Mouse (Mus musculus) limb, embryonic 14.5 days (tissue): ENCODE measurements around the gene Cldn1. TPM values are rescaled to one million over a fixed set of nuclear protein-coding genes. Genes with fewer than 3 reads are reported as not detected.

Source experiments
- ATAC-seq: fragments of 200-750 bp; cut with Nextera tagmentation; 2 replicates; pipeline ENCODE4 v1.8.0; 2017; ENCODE audit warnings: low read depth, moderate number of reproducible peaks, moderate TSS enrichment; ENCODE audit not compliant: low FRiP score
- DNase-seq: peaks from one replicate; pipeline ENCODE4 v3.0.0-alpha.2; 2015; ENCODE audit warnings: low spot score
- H3K27ac ChIP-seq: fragments of 300-500 bp; sonication (generic); replicated peaks from 2 replicates; pipeline ENCODE4 v1.5.1; 2014; ENCODE audit warnings: low read depth, mild to moderate bottlenecking, low read length, moderate library complexity, mixed read lengths
- H3K27me3 ChIP-seq: fragments of 300-500 bp; sonication (generic); 2 replicates; pipeline ENCODE4 v1.6.1; 2014; ENCODE audit warnings: low read length, mixed read lengths; ENCODE audit not compliant: control insufficient read depth, insufficient read depth
- H3K36me3 ChIP-seq: fragments of 300-500 bp; sonication (generic); 2 replicates; pipeline ENCODE4 v1.6.1; 2014; ENCODE audit warnings: mild to moderate bottlenecking, low read length, moderate library complexity, mixed read lengths; ENCODE audit not compliant: control insufficient read depth, insufficient read depth
- H3K4me1 ChIP-seq: fragments of 300-500 bp; sonication (generic); 2 replicates; pipeline ENCODE4 v1.6.1; 2014; ENCODE audit warnings: antibody characterized with exemption, low read length, mixed read lengths; ENCODE audit not compliant: control insufficient read depth, insufficient read depth
- H3K4me2 ChIP-seq: fragments of 300-500 bp; sonication (generic); replicated peaks from 2 replicates; pipeline ENCODE4 v1.6.1; 2014; ENCODE audit warnings: low read depth, mild to moderate bottlenecking, low read length, moderate library complexity; ENCODE audit not compliant: severe bottlenecking
- H3K4me3 ChIP-seq: fragments of 300-500 bp; sonication (generic); replicated peaks from 2 replicates; pipeline ENCODE4 v1.5.1; 2014; ENCODE audit warnings: low read length
- H3K9ac ChIP-seq: fragments of 300-500 bp; sonication (generic); 2 replicates; pipeline ENCODE4 v1.6.1; 2014; ENCODE audit warnings: mild to moderate bottlenecking, low read depth, low read length, moderate library complexity; ENCODE audit not compliant: severe bottlenecking
- H3K9me3 ChIP-seq: fragments of 300-500 bp; sonication (generic); 2 replicates; pipeline ENCODE4 v1.6.1; 2016; ENCODE audit warnings: low read length; ENCODE audit not compliant: control insufficient read depth
- POLR2A ChIP-seq: fragments of 200-500 bp; IDR thresholded peaks from 2 replicates; pipeline ENCODE4 v1.8.0; 2012; ENCODE audit warnings: inconsistent platforms, mild to moderate bottlenecking, moderate library complexity, borderline replicate concordance; ENCODE audit not compliant: insufficient read depth, insufficient read length; ENCODE audit errors: extremely low read depth
- WGBS: fragments of 180-500 bp; shearing (Covaris S2); extraction: QIAGEN DNeasy Blood & Tissue Kit; methylation state at CpG from one replicate; pipeline ENCODE4 v1.1.7; 2014; 5-methylcytosine and 5-hydroxymethylcytosine counted together
- polyA plus RNA-seq, 2 experiments: library from polyadenylated mRNA; depleted of rRNA in 1 of 2; stranded (reverse) in 1 of 2; unstranded in 1 of 2; fragments of >200 nt; fragmentation: Nextera tagmentation in 1 of 2; extraction: Ambion mirVana in 1 of 2; gene quantifications; 2 replicates each; pipeline versions ENCODE4 v1.2.1 to v1.2.3; 2012 to 2014

The Cldn1 gene
- polyA plus RNA-seq, 2 experiments, result 17.3 to 36.7 TPM

- no peak for DNase-seq
- TF ChIP-seq POLR2A, result no peak
- H3K4me2 ChIP-seq, result no peak overlapping the region
These were observed 56.8 kb downstream of the Cldn1 start for GRCm38 (mm10) chr16:26314815-26315214.

GRCm38 (mm10) chr16:26309402-26309801 lies 62.2 kb downstream of the Cldn1 start:
- ATAC-seq (no peak), DNase-seq (no peak)
- no peak for TF ChIP-seq POLR2A
- no peak overlapping the region for H3K4me3 ChIP-seq
- H3K4me2 ChIP-seq, result no peak overlapping the region
- no peaks in the 10 kb centered on the region for H3K4me1 ChIP-seq
- H3K27me3 ChIP-seq, result no peaks in the 10 kb centered on the region
- no peak overlapping the region for H3K27ac ChIP-seq
- no peaks in the 10 kb centered on the region for H3K36me3 ChIP-seq
- H3K9me3 ChIP-seq, result no peaks in the 10 kb centered on the region
- H3K9ac ChIP-seq, result no peak overlapping the region
- WGBS, result 89% methylated on average over 2 of the region's 2 CpGs

More at GRCm38 (mm10) chr16:26314815-26315214, 56.8 kb downstream of the Cldn1 start:
- no peak overlapping the region for H3K9ac ChIP-seq
- WGBS, result 70% methylated on average over 13 of the region's 13 CpGs
- no peak overlapping the region for H3K4me3 ChIP-seq
- no peaks in the 10 kb centered on the region for H3K4me1 ChIP-seq
- H3K27ac ChIP-seq, result no peak overlapping the region
- H3K9me3 ChIP-seq, result no peaks in the 10 kb centered on the region
- no peaks in the 10 kb centered on the region for H3K36me3 ChIP-seq
- no peaks in the 10 kb centered on the region for H3K27me3 ChIP-seq
- ATAC-seq, result no peak

Other genes with a start within 250 kb of the Cldn1 start
- gene Cldn16, start 91.3 kb upstream of the Cldn1 start, polyA plus RNA-seq (2012; rRNA removed), result not detected in 2 replicates
- not detected in 2 replicates for gene Cldn16, start 91.3 kb upstream of the Cldn1 start, polyA plus RNA-seq (2014; fragmentation: Nextera tagmentation; extraction: Ambion mirVana)
- not detected in 2 replicates for gene Tmem207, start 154.9 kb upstream of the Cldn1 start, polyA plus RNA-seq (2012; rRNA removed)
- not detected in 2 replicates for gene Tmem207, start 154.9 kb upstream of the Cldn1 start, polyA plus RNA-seq (2014; fragmentation: Nextera tagmentation; extraction: Ambion mirVana)
- 6.9 and 8.0 TPM in 2 replicates for gene Il1rap, start 209.9 kb upstream of the Cldn1 start, polyA plus RNA-seq (2012; rRNA removed)
- gene Il1rap, start 209.9 kb upstream of the Cldn1 start, polyA plus RNA-seq (2014; fragmentation: Nextera tagmentation; extraction: Ambion mirVana), result 9.5 and 11.0 TPM in 2 replicates